Mouse (Mus musculus) kidney, postnatal 0 days (tissue): Measurements from ENCODE around the gene Kidins220. TPM values are rescaled to one million over a fixed set of nuclear protein-coding genes. Genes with fewer than 3 reads are reported as not detected.

Source experiments
- ATAC-seq: fragments of 200-750 bp; cut with Nextera tagmentation; replicated peaks from 2 replicates; pipeline ENCODE4 v1.8.0; 2017; ENCODE audit warnings: low read depth, moderate number of reproducible peaks, moderate TSS enrichment, moderate library complexity; ENCODE audit not compliant: low FRiP score
- DNase-seq: peaks from one replicate; pipeline ENCODE4 v3.0.0-alpha.2; 2016; ENCODE audit warnings: low spot score
- H3K27ac ChIP-seq: fragments of 300-500 bp; sonication (generic); 2 replicates; pipeline ENCODE4 v1.5.1; 2014; ENCODE audit warnings: mild to moderate bottlenecking
- H3K27me3 ChIP-seq: fragments of 300-500 bp; sonication (generic); 2 replicates; pipeline ENCODE4 v1.6.1; 2014; ENCODE audit warnings: low read length, mixed read lengths; ENCODE audit not compliant: insufficient read depth
- H3K36me3 ChIP-seq: fragments of 300-500 bp; sonication (generic); 2 replicates; pipeline ENCODE4 v1.6.1; 2014; ENCODE audit warnings: low read length, mixed read lengths; ENCODE audit not compliant: insufficient read depth
- H3K4me1 ChIP-seq: fragments of 300-500 bp; sonication (generic); replicated peaks from 2 replicates; pipeline ENCODE4 v1.6.1; 2014; ENCODE audit warnings: antibody characterized with exemption, low read length, mixed read lengths; ENCODE audit not compliant: insufficient read depth
- H3K4me2 ChIP-seq: fragments of 300-500 bp; sonication (generic); 2 replicates; pipeline ENCODE4 v1.6.1; 2014; ENCODE audit warnings: mild to moderate bottlenecking, low read length, moderate library complexity, mixed read lengths
- H3K4me3 ChIP-seq: fragments of 300-500 bp; sonication (generic); replicated peaks from 2 replicates; pipeline ENCODE4 v1.5.1; 2014; ENCODE audit warnings: low read depth, low read length
- H3K9ac ChIP-seq: fragments of 300-500 bp; sonication (generic); 2 replicates; pipeline ENCODE4 v1.6.1; 2014; ENCODE audit warnings: low read depth, low read length
- H3K9me3 ChIP-seq: fragments of 300-500 bp; sonication (generic); replicated peaks from 2 replicates; pipeline ENCODE4 v1.6.1; 2016; ENCODE audit warnings: low read length, inconsistent platforms, mixed read lengths
- CTCF ChIP-seq: IDR thresholded peaks from 2 replicates; pipeline ENCODE4 v1.5.1; 2016; ENCODE audit warnings: antibody characterized with exemption, low read depth, mild to moderate bottlenecking, moderate library complexity
- WGBS: fragments of 180-500 bp; shearing (Covaris S2); extraction: QIAGEN DNeasy Blood & Tissue Kit; methylation state at CpG from one replicate; pipeline ENCODE4 v1.1.7; 2014; 5-methylcytosine and 5-hydroxymethylcytosine counted together
- polyA plus RNA-seq: library from polyadenylated mRNA; unstranded; fragments of >200 nt; fragmentation: Nextera tagmentation; extraction: Ambion mirVana; gene quantifications from 2 replicates; pipeline ENCODE4 v1.2.1, GENCODE M21; 2015

Kidins220 gene
- polyA plus RNA-seq, 1 experiment from 2014 or later, result 25.1 TPM

- Histone ChIP-seq H3K36me3 (0 out of 2 replicates have a peak, but pooled peaks cover 10% of the 10 kb centered on the region), H3K27ac (no peak overlapping the region), H3K9ac (no peak overlapping the region), H3K4me3 (no peak overlapping the region), H3K4me1 (no peaks in the 10 kb centered on the region), H3K4me2 (no peak overlapping the region), H3K9me3 (no peaks in the 10 kb centered on the region), H3K27me3 (no peaks in the 10 kb centered on the region)
- no peak for DNase-seq
- ATAC-seq, result no peak; the same call in 1 of the 2 replicates
- TF ChIP-seq CTCF, result no peak
- 83% methylated on average over 3 of the region's 3 CpGs for WGBS
Observed at GRCm38 (mm10) chr12:24958526-24958925, 16.2 kb upstream of the Kidins220 start.

DNA sequence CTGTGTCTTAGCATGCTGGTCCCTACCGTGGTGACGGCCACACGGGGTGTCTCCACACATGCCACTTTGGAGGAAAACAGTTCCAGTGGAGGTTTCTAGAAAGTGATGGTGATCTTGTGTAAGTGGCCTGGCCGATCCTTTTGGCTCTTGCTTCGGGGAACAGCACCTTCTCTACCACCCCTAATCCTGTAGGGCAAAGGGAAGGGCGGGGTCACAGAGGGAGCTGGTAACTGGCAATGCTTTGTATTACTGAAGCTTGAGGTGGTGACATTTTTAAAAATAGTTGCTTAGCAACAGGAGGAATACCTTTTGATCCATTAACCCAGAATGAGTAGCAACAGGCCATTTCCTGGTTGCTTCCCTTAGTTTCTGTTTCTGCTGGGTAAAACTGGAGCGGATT, 12.9 kb upstream of the Kidins220 start:
- H3K9me3 ChIP-seq, result no peaks in the 10 kb centered on the region
- no peaks in the 10 kb centered on the region for H3K4me1 ChIP-seq
- no peaks in the 10 kb centered on the region for H3K27me3 ChIP-seq
- no peaks in the 10 kb centered on the region for H3K36me3 ChIP-seq
- no peak for DNase-seq
- peak overlapping the region; percentile 32; the same call in 1 of the 2 replicates for H3K27ac ChIP-seq
- no peak overlapping the region for H3K4me2 ChIP-seq
- no peak overlapping the region for H3K4me3 ChIP-seq
- WGBS, result 79% methylated on average over 7 of the region's 7 CpGs
- no peak for ATAC-seq
- no peak for TF ChIP-seq CTCF
- no peak overlapping the region for H3K9ac ChIP-seq

DNA sequence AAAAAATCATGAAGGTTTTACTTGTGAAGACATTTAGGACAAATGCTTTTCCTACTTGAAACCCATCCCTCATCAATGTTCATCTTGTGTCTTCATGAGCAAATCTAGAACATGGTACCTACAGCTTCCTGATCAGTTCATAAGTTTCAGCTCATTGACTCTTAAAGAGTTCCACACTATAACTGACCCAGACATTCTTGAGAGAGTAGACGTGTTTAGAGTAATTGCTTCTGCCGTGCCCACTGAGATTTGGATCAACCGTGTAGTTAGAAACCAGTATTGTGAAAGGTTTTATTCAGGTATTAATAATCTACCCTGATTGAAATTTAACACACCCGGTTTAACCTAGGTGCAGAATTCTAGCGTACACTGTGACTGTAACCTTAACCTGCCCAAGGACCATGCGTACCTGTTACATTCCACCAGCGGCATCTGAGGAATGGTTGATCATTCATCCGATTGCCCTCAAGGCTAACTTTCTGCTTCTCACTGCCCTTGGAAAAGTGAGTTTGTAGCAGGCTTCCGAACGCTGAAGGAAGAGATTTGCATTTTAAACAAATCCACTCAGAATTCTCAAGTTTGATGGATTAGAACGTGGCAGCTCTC, 12.3 kb upstream of the Kidins220 start:
- no peak overlapping the region for H3K4me3 ChIP-seq
- ATAC-seq (peak; percentile 87), DNase-seq (peak; percentile 55)
- H3K4me2 ChIP-seq, result no peak overlapping the region; the same call in 1 of the 2 replicates
- no peaks in the 10 kb centered on the region for H3K9me3 ChIP-seq
- no peaks in the 10 kb centered on the region for H3K27me3 ChIP-seq
- H3K9ac ChIP-seq, result no peak overlapping the region
- H3K36me3 ChIP-seq, result no peaks in the 10 kb centered on the region
- no peak for TF ChIP-seq CTCF
- peak overlapping the region; percentile 66; the same call in 1 of the 2 replicates for H3K27ac ChIP-seq
- 58% methylated on average over 11 of the region's 11 CpGs for WGBS
- H3K4me1 ChIP-seq, result no peaks in the 10 kb centered on the region

- Histone ChIP-seq H3K36me3 (no peaks in the 10 kb centered on the region), H3K9me3 (no peaks in the 10 kb centered on the region), H3K4me2 (no peak overlapping the region), H3K4me3 (no peak overlapping the region), H3K27ac (peak overlapping the region; percentile 66), H3K4me1 (no peaks in the 10 kb centered on the region), H3K27me3 (no peaks in the 10 kb centered on the region), H3K9ac (no peak overlapping the region)
- no peak for ATAC-seq
- DNase-seq, result no peak
- no peak for TF ChIP-seq CTCF
- WGBS, result 45% methylated on average over 13 of the region's 13 CpGs
Observed at GRCm38 (mm10) chr12:24963393-24964022, 11.2 kb upstream of the Kidins220 start.

- Histone ChIP-seq H3K4me3 (no peak overlapping the region), H3K9me3 (no peaks in the 10 kb centered on the region), H3K36me3 (no peaks in the 10 kb centered on the region), H3K27ac (no peak overlapping the region), H3K9ac (no peak overlapping the region), H3K4me1 (no peaks in the 10 kb centered on the region), H3K4me2 (no peak overlapping the region), H3K27me3 (no peaks in the 10 kb centered on the region)
- 74% methylated on average over 6 of the region's 6 CpGs for WGBS
- ATAC-seq (no peak), DNase-seq (no peak)
- no peak for TF ChIP-seq CTCF
Observed at GRCm38 (mm10) chr12:24965406-24965805, 9.3 kb upstream of the Kidins220 start.

DNA sequence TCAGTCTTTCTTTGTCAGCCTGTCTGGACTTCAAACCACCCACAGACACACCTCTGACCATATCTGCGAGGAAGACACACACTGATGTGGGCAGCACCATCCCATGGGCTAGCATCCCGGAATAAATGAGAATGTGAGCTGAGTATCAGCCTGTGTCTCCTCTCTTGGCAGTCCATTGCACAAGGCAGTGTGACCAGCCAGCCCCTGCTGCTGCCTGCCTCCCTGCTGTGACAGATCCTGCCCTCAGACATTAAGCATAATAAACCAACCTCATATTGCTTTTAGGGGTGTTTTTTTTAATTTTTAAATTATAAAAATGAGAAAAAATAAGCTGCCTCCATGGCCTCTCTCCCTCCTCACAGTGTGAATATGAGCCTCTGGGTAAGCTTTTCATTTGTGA, 8.7 kb upstream of the Kidins220 start:
- no peaks in the 10 kb centered on the region for H3K36me3 ChIP-seq
- no peaks in the 10 kb centered on the region for H3K4me1 ChIP-seq
- no peak overlapping the region for H3K9ac ChIP-seq
- no peak for ATAC-seq
- no peak for TF ChIP-seq CTCF
- H3K4me2 ChIP-seq, result no peak overlapping the region
- no peak for DNase-seq
- WGBS, result 92% methylated on average over 2 of the region's 2 CpGs
- no peak overlapping the region for H3K4me3 ChIP-seq
- no peaks in the 10 kb centered on the region for H3K27me3 ChIP-seq
- H3K27ac ChIP-seq, result no peak overlapping the region
- no peaks in the 10 kb centered on the region for H3K9me3 ChIP-seq
